Mouse (Mus musculus) olfactory bulb, adult 2 months (tissue): ENCODE data around the gene Fbln2. TPM values are rescaled to one million over a fixed set of nuclear protein-coding genes. Genes with fewer than 3 reads are reported as not detected.

Experiments
- H3K27ac ChIP-seq: fragments of 200-500 bp; 2 replicates; pipeline ENCODE4 v1.5.1; 2012; ENCODE audit warnings: low read depth, low read length; ENCODE audit not compliant: insufficient read depth
- H3K4me1 ChIP-seq: fragments of 200-500 bp; 2 replicates; pipeline ENCODE4 v1.6.1; 2012; ENCODE audit warnings: low read length; ENCODE audit not compliant: control insufficient read depth, insufficient read depth
- H3K4me3 ChIP-seq: fragments of 200-500 bp; 2 replicates; pipeline ENCODE4 v1.5.1; 2012; ENCODE audit warnings: mild to moderate bottlenecking, low read depth, low read length, moderate library complexity; ENCODE audit not compliant: insufficient read depth
- CTCF ChIP-seq: fragments of 200-500 bp; IDR thresholded peaks from 2 replicates; pipeline ENCODE4 v1.5.1; 2012; ENCODE audit warnings: low read depth, mild to moderate bottlenecking, low read length, moderate library complexity; ENCODE audit not compliant: insufficient read depth
- POLR2A ChIP-seq: fragments of 200-500 bp; IDR thresholded peaks from 2 replicates; pipeline ENCODE4 v1.6.1; 2012; ENCODE audit warnings: mild to moderate bottlenecking, low read depth, low read length, moderate library complexity; ENCODE audit not compliant: insufficient read depth
- WGBS: fragments of 180-500 bp; shearing (Covaris S2); methylation state at CpG from one replicate; pipeline ENCODE4 v1.1.7; 2018; 5-methylcytosine and 5-hydroxymethylcytosine counted together
- polyA plus RNA-seq: library from polyadenylated mRNA; stranded (reverse); fragments of >200 nt; gene quantifications from 2 replicates; pipeline ENCODE4 v1.2.4, GENCODE M21; 2012; ENCODE audit warnings: low replicate concordance; ENCODE audit not compliant: missing spikeins, insufficient read depth, insufficient read length

Gene Fbln2
- polyA plus RNA-seq, 1 experiment = not detected

DNA sequence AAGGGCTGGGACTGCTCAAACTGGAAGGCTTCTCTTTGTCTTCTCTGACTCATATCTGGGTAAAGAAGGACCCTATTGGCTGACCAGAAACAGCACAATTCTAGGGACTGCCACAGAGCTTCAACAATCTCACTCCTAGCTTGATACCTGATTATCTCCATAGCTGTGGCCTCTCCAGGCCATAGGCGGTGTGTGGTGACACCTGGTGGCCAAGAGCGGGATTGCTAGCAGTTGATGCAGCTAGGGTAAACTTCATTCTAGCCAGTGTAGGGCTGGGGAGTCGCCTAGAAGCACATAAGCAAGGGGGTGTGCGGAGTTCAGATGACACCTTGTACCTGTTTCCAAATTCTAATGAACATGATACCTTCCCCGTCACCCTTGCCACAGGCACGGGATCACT lies 69.0 kb downstream of the Fbln2 start:
- TF ChIP-seq CTCF (peak; percentile 76), POLR2A (no peak)
- H3K27ac ChIP-seq = no peak overlapping the region
- H3K4me3 ChIP-seq = no peak overlapping the region
- H3K4me1 ChIP-seq = peaks cover 23% of the 10 kb centered on the region
- WGBS = 6% methylated on average over 6 of the region's 6 CpGs

DNA sequence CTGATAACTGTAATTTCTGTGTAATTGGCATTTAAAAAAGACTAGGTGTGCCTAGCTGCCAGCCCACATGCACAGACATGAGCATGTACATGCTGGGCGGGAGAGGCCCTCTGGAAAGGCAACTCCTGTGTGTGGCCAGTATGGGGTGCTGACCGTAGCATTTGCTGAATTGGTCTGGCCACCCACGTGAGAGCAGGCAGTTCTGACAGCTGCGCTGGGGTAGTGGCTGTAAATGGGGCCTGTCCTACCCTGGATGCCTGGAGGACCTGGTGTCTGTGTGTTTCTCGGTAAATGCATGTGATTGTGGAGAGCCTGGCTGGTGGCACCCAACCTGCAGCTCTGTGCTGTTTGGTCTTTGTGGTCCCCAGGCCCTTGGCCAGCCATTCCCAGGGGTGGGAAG lies 69.5 kb downstream of the Fbln2 start:
- H3K4me3 ChIP-seq = no peak overlapping the region
- 63% methylated on average over 5 of the region's 5 CpGs for WGBS
- peaks cover 26% of the 10 kb centered on the region for H3K4me1 ChIP-seq
- no peak overlapping the region for H3K27ac ChIP-seq
- TF ChIP-seq CTCF = no peak
- TF ChIP-seq POLR2A = no peak

GRCm38 (mm10) chr6:91283031-91283430 lies 70.8 kb downstream of the Fbln2 start:
- TF ChIP-seq CTCF (no peak), POLR2A (no peak)
- no peak overlapping the region for H3K27ac ChIP-seq
- WGBS = 87% methylated on average over 7 of the region's 7 CpGs
- H3K4me1 ChIP-seq = peaks cover 26% of the 10 kb centered on the region
- no peak overlapping the region for H3K4me3 ChIP-seq

- peak overlapping the region; percentile 42 for H3K4me3 ChIP-seq
- WGBS = 5% methylated on average over 35 of the region's 35 CpGs
- peak overlapping the region; percentile 54 for H3K27ac ChIP-seq
- peaks cover 26% of the 10 kb centered on the region for H3K4me1 ChIP-seq
- TF ChIP-seq POLR2A (no peak), CTCF (no peak)
Measured at GRCm38 (mm10) chr6:91284521-91285449, 72.5 kb downstream of the Fbln2 start.

DNA sequence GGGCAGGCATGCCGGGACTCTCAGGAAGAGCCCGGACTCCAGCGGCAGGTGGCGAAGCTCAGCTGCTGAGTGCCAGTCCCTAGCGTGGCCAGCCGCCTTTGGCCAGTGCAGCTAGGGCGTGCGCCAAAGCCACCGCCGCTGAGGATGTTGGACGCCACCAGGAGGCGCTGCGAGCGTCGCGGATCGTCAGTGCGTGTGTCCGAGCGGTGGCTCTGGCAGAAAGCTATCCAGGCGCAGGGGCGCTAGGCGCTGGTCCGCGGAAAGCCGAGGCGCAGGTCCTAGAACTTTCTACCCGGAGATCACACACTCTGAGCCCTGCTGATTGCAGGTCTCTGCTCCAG lies 73.2 kb downstream of the Fbln2 start:
- under 1% methylated on average over 28 of the region's 28 CpGs for WGBS
- H3K27ac ChIP-seq = peak overlapping the region; percentile 54

DNA sequence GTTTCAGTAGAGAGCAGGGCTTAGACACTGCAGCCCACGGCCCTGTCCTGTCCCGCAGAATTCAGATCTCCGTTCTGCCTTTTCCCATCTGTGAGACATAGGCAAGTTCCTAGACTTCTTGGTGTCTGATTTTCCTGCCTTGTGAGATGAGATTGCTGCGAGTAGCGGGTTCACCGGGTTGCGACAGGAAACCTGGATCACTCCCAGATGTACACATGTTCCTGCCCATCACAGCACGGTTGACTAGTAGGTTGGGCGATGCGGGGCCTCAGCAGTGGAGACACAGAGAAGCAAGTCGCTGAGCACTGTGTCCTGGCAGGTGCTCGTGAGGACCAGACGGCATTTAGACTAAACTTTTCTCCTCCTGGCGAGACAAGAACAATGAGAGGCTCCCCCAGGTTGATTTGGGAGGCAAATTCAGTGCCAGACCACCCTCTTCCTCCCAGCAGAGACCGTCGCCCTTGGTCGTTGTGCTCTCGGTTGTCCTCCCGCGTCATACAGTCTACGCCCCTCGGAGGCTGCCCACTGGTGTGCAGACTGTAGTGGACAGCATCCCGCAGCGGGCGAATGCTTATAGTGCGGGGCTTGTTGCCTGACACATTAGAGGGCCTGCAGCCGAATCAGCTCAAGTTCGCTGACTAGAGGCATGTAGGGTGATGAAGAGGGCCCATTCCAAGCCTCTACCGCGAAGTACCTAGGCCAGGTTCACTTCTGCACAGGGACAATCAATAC lies 73.7 kb downstream of the Fbln2 start:
- H3K27ac ChIP-seq = no peak overlapping the region
- peaks cover 27% of the 10 kb centered on the region for H3K4me1 ChIP-seq
- H3K4me3 ChIP-seq = peak overlapping the region; percentile 42
- 29% methylated on average over 30 of the region's 30 CpGs for WGBS
- no peak for TF ChIP-seq CTCF
- no peak for TF ChIP-seq POLR2A

More for the DNA sequence above, 73.2 kb downstream of the Fbln2 start:
- H3K4me3 ChIP-seq = peak overlapping the region; percentile 42
- TF ChIP-seq CTCF (peak; percentile 91), POLR2A (no peak)
- H3K4me1 ChIP-seq = peaks cover 26% of the 10 kb centered on the region

DNA sequence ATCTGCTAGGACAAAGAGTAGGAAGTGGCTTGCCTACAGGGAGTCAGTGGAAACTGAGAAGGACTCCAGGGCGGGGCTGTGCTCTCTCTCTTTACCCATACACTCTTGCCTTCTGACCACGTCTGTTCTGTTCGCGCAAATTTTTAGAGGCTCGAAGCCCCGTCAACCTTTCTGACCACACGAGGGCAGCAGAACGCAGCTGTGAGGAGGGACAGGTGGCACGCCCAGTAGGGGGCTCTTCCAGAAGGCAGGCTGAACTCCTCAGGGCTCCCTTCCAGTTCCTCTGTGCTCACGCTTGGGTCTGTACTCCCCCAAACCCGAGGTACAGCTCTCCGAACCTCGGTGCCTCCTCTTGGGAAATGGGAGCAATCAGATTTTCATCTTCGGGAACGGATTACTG lies 74.4 kb downstream of the Fbln2 start:
- Histone ChIP-seq H3K4me1 (peaks cover 30% of the 10 kb centered on the region), H3K4me3 (no peak overlapping the region), H3K27ac (no peak overlapping the region)
- 1% methylated on average over 15 of the region's 15 CpGs for WGBS
- TF ChIP-seq CTCF (peak; percentile 96), POLR2A (no peak)

GRCm38 (mm10) chr6:91287148-91287547 lies 74.9 kb downstream of the Fbln2 start:
- Histone ChIP-seq H3K4me3 (no peak overlapping the region), H3K27ac (no peak overlapping the region), H3K4me1 (peaks cover 30% of the 10 kb centered on the region)
- TF ChIP-seq CTCF (no peak), POLR2A (no peak)
- 63% methylated on average over 4 of the region's 4 CpGs for WGBS

GRCm38 (mm10) chr6:91287636-91288035 lies 75.4 kb downstream of the Fbln2 start:
- no peak overlapping the region for H3K4me3 ChIP-seq
- TF ChIP-seq POLR2A (no peak), CTCF (no peak)
- peaks cover 30% of the 10 kb centered on the region for H3K4me1 ChIP-seq
- no peak overlapping the region for H3K27ac ChIP-seq
- 66% methylated on average over 6 of the region's 6 CpGs for WGBS
